Comparison of ENCODE assay signal across 17 mouse cellular contexts in the genomic region with DNA sequence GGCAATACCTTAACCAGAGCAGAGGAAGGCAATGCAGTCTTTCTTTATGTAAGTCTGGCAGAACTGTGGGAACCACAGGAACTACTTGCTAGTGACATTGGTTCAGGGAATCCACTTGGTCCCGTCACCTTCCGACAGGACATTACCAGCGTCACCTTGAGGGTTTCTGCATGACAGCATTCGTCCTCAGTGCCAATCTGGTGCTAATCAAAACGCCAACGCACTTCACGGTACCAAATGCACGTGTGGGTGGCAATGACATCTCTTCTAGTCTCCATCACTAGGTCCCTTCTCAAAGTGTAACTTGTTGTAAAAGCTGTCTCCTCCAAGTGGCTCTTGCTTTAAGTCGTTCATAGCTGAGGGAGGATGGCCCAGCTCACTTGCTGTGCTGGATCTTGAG.
DNase-seq lines count a peak whose midpoint lies in the region; ATAC-seq and TF ChIP-seq lines count a peak whose summit lies in the region.
"Had no signal": no experiment of that assay in that cellular context is flagged by ENCODE, and none has a peak within 500 bp of the region (broad histone marks: within the 10 kb centered on the region; RNA-seq: fewer than 3 reads in every experiment).

No protein-coding gene starts in this region.

- H3K4me3 ChIP-seq in heart, adult 2 months = no peak overlapping the region
- H3K4me3 ChIP-seq in megakaryocyte, embryonic 14.5 days (replicated peaks) = peak overlapping the region; percentile 82
- no peak overlapping the region for H3K4me3 ChIP-seq in limb, embryonic 15.5 days
- H3K4me3 ChIP-seq: embryonic facial prominence, embryonic 15.5 days; liver, embryonic 15.5 days had no signal

- no peak for ATAC-seq in megakaryocyte, adult 5-6 weeks (ENCODE audit: poor library complexity, severe bottlenecking)
- ATAC-seq in limb, embryonic 15.5 days (ENCODE audit: insufficient number of reproducible peaks, low FRiP score, low TSS enrichment, low read depth) = no peak
- ATAC-seq: intestine, postnatal 0 days; lung, postnatal 0 days had no signal

- peak; percentile 63 for DNase-seq in heart, adult 11 months
- no peak for DNase-seq in heart, adult 2 months
- DNase-seq in induced T-regulatory cell, adult 2 months (ENCODE audit: low read depth) = peak; percentile 43
- no peak for DNase-seq in spleen, postnatal 4 days (ENCODE audit: low spot score in 2 of 2)
- DNase-seq: adrenal gland, postnatal 36 days; cerebellum, adult 11-12 months; cerebellum, postnatal 36 days; gastrocnemius, postnatal 14 days; thymus, postnatal 25 days had no signal

- no peaks in the 10 kb centered on the region for H3K36me3 ChIP-seq in heart, adult 2 months (ENCODE audit: control insufficient read depth, insufficient read depth, low read length)
- H3K36me3 ChIP-seq in megakaryocyte, embryonic 14.5 days (replicated peaks; ENCODE audit: low read length) = peaks cover 72% of the 10 kb centered on the region
- no peaks in the 10 kb centered on the region for H3K36me3 ChIP-seq in limb, embryonic 15.5 days
- H3K36me3 ChIP-seq: embryonic facial prominence, embryonic 15.5 days; liver, embryonic 15.5 days had no signal

- peaks cover 3% of the 10 kb centered on the region; the same call in 1 of the 2 replicates for H3K9me3 ChIP-seq in megakaryocyte, embryonic 14.5 days
- H3K9me3 ChIP-seq in limb, embryonic 15.5 days = no peaks in the 10 kb centered on the region
- H3K9me3 ChIP-seq: embryonic facial prominence, embryonic 15.5 days; liver, embryonic 15.5 days had no signal

- TF ChIP-seq POLR2A in heart, adult 2 months (IDR thresholded peaks at IDR 0.05; ENCODE audit: insufficient read depth, low read depth, low read length) = no peak

- 90% methylated on average over 9 of the region's 9 CpGs for WGBS in heart, adult 2 months
- 73% methylated on average over 9 of the region's 9 CpGs for WGBS in limb, embryonic 15.5 days

- no peak overlapping the region for H3K4me2 ChIP-seq in limb, embryonic 15.5 days
- H3K4me2 ChIP-seq: hindbrain, embryonic 14.5 days; liver, embryonic 15.5 days had no signal

- H3K9ac ChIP-seq in heart, adult 2 months (ENCODE audit: low read depth, low read length) = no peak overlapping the region
- no peak overlapping the region for H3K9ac ChIP-seq in limb, embryonic 15.5 days
- H3K9ac ChIP-seq: embryonic facial prominence, embryonic 15.5 days; hindbrain, embryonic 14.5 days; liver, embryonic 15.5 days had no signal

- H3K27me3 ChIP-seq in heart, adult 2 months (ENCODE audit: control insufficient read depth, insufficient read depth, low read length) = no peaks in the 10 kb centered on the region
- H3K27me3 ChIP-seq in megakaryocyte, embryonic 14.5 days (replicated peaks) = no peaks in the 10 kb centered on the region
- no peaks in the 10 kb centered on the region for H3K27me3 ChIP-seq in limb, embryonic 15.5 days
- H3K27me3 ChIP-seq: embryonic facial prominence, embryonic 15.5 days; liver, embryonic 15.5 days had no signal

- intact Hi-C loops in heart, adult 2 months (cut with DNase I) = no loop called here

- no peaks in the 10 kb centered on the region for H3K79me2 ChIP-seq in heart, adult 2 months (replicated peaks; ENCODE audit: control insufficient read depth, insufficient read depth, low read length)

- peaks cover 1% of the 10 kb centered on the region; the same call in 1 of the 2 replicates for H3K4me1 ChIP-seq in heart, adult 2 months (ENCODE audit: control insufficient read depth, insufficient read depth, low read length)
- H3K4me1 ChIP-seq in megakaryocyte, embryonic 14.5 days = peaks cover 97% of the 10 kb centered on the region
- H3K4me1 ChIP-seq in limb, embryonic 15.5 days = peaks cover 40% of the 10 kb centered on the region
- H3K4me1 ChIP-seq: liver, embryonic 15.5 days had no signal

- TF ChIP-seq CTCF in heart, adult 2 months (IDR thresholded peaks at IDR 0.05) = no peak

- TF ChIP-seq EP300 in heart, adult 2 months (IDR thresholded peaks at IDR 0.05; ENCODE audit: insufficient read depth, low read depth, low read length) = no peak

- H3K27ac ChIP-seq in heart, adult 2 months = no peak overlapping the region
- H3K27ac ChIP-seq in limb, embryonic 15.5 days = peak overlapping the region; percentile 88; the same call in 1 of the 2 replicates
- H3K27ac ChIP-seq: hindbrain, embryonic 14.5 days; liver, embryonic 15.5 days had no signal

Comparison
In these comparisons a context has a peak if more than half of its experiments do, and no peak if none do; other contexts are left out.
1. DNase-seq: peak in heart, adult 11 months (single experiment) and induced T-regulatory cell, adult 2 months (single experiment); none in heart, adult 2 months (0 of 2) and spleen, postnatal 4 days (0 of 2).